Mouse (Mus musculus): Measurements from ENCODE around the gene Dnajb4.

GRCm38 (mm10) chr3:152191791-152192237, 18.3 kb downstream of the Dnajb4 start:
- TF ChIP-seq CTCF (IDR thresholded peaks at IDR 0.05; ENCODE audit: borderline replicate concordance, insufficient read depth, low read length): no peak
- peak; percentile 61 for TF ChIP-seq POLR2A (IDR thresholded peaks at IDR 0.05; ENCODE audit: low read depth, low read length)

Data from embryonic fibroblast, embryonic 13.5 days (primary cell).